Mouse (Mus musculus) cerebellum, adult 9-11 months (tissue): ENCODE results near the gene Man2a2.
"Not testable (repeated sequence)": the region's sequence is repeated elsewhere in the genome, so short reads cannot be mapped to it uniquely, and the experiment has no call there.

Source experiments
- DNase-seq: peaks from one replicate; pipeline ENCODE4 v3.0.0; 2022

Man2a2 gene

GRCm38 (mm10) chr7:80330278-80330677 lies 40.9 kb downstream of the Man2a2 start:
- DNase-seq = peak; percentile 71

DNA sequence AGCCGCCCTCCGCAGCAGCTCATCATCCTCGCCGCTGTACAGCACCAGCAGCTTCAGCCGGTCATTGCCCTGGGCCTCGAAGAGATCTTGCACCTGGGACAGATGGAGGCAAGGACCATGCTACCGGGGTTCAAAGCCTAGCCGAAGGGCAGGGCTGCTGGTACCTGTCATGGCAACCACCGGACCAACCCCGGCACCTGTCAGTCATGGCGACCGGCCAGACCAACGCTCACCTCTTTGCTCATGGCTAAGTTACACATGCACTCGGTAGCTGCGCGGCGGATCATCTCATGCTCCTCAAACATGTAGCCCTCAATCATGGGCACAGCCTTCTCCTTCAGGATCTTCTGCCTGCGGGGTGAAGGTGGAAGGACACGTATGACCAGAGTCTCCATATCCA lies 45.1 kb downstream of the Man2a2 start:
- peak; percentile 65 for DNase-seq

GRCm38 (mm10) chr7:80325292-80325868 lies 45.8 kb downstream of the Man2a2 start:
- peak; percentile 53 for DNase-seq

GRCm38 (mm10) chr7:80324816-80325119 lies 46.4 kb downstream of the Man2a2 start:
- not testable (repeated sequence) for DNase-seq

- DNase-seq = peak; percentile 97
These were observed 46.9 kb downstream of the Man2a2 start, which contains the start of gene Rccd1 for GRCm38 (mm10) chr7:80324043-80324815. Gene Rccd1, minus strand, starts transcription at chr7:80324454.

DNA sequence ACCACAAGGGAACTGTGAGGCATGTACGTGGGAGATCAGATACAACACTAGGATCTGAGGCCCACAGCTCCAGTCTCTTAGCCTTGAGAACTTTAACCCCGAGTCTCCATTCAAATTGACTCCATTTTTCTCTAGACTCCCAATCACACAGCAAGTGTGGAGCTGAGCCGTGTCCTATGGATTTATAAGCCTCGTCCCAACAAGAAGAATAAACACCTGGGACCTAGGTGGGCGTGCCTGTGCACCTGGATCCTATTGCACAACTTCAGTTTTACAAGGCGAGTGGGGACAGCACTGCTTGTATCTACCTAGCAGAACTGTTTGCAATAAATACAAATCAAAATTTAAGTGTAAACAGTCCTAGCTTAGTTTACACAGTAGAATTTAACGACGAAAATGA lies 47.8 kb downstream of the Man2a2 start:
- DNase-seq = peak; percentile 42

DNA sequence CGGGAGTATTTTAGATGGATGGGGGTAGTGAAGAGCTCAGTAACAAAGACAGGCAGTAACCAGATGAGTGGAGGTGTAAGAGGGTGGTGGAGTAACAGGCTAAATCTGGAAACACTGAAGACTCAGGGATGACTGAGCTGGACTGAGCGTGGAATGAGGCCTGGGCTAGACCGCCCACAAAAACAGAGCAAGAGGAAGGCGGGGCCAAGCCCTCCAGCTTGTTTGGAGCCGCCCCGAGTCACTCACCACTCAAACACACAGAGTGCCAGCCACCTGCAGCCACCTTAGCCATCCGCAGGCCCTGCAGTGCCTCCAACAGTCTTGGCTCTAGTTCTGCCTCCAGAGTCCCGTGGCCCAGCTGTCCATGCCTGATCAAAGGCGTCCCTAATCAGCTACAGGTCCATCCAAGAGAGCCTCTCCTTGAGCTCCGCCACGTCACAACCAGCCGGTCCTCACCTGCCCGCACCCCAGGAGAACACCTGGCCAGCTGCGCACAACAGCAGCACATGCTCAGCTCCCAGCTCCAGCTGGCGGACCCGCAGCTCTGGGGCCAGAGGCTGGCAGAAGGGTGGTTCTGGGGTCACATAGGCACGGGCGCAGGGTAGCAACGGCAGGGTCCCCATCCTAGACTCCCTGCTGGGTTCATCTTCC lies 51.2 kb downstream of the Man2a2 start:
- DNase-seq = peak; percentile 45

GRCm38 (mm10) chr7:80318670-80319069 lies 52.5 kb downstream of the Man2a2 start:
- DNase-seq = no peak

- no peak for DNase-seq
These were observed 53.6 kb downstream of the Man2a2 start for GRCm38 (mm10) chr7:80317439-80318115.

DNA sequence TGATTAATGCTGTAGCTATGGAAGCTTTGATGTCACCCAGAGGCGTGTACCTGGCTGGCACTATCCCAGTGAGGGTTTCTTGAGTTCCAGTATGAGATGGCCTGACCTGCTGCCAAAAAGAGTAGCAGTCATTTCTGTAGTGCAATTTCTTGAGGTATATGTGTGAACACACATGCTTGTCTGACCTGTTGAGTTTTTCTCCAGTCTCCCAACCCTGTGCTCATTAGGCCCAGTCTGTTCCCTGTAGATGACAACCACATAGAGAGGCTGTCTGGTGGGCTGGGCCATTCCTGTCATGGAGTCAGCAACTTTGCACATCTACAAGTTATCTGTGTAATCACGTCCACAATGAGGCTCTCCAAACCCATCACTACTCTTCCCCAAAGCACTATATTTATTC lies 55.4 kb downstream of the Man2a2 start:
- no peak for DNase-seq

DNA sequence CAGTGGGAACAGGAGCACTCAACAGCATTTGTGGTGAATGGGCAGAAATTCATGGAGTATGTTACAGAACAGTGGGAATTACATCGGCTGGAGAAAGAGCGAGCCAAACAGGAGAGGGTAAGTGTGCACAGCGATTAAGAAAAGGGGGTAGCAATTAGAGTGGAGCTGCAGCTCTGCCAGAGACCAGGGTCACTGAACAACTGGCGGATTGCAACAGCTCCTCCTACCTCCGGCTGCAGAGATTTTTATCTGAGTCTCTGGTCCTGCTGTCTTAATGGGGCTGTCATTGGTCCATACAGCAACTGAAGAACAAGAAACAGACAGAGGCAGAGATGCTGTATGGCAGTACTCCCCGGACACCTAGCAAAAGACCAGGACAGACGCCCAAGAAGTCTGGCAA lies 60.4 kb downstream of the Man2a2 start:
- DNase-seq = no peak

- no peak for DNase-seq
These were observed 63.4 kb downstream of the Man2a2 start for GRCm38 (mm10) chr7:80307766-80308165.

DNA sequence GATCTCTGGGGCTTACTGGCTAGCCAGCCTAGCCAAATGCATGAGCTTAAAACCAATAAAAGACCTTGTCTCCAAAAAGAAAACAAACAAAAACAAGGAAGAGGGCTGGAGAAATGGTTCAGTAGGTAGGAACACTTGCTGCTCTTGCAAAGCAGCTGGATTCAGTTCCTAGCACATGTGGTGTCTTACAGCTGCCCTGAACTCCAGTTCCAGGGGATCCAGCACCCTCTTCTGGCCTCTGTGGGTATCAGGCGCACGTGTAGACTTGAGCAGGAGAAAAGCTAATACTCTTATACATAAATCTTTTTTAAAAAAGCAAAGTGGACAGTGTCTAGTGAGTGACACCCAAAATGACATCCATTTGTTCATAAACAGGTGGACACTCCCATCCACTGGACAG lies 69.7 kb downstream of the Man2a2 start:
- no peak for DNase-seq

DNA sequence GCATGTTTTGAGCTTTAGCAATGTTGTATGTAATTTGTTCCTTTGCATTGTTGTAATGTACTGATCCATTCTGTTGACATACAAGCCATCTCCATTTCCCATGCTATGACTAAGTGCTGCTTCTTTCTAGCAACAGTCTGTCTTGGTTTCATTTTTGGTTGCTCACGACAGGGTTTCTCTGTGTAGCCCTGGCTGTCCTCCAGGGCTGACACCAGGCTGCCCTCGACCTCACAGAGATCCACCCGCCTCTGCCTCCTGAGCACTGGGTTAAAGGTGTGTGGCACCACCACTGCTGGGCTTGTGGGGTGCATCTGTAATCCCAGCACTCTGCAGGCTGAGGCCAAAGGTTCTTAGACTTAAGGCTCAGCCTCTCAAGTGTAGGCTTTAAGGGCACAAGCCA lies 71.6 kb downstream of the Man2a2 start:
- DNase-seq = no peak
